Mouse (Mus musculus) urinary bladder, postnatal 10 days (tissue): ENCODE data around the gene March2.
A peak's percentile ranks its signal among the peaks of the same experiment; 100 is the strongest.
"Not testable (repeated sequence)": the region's sequence is repeated elsewhere in the genome, so short reads cannot be mapped to it uniquely, and the experiment has no call there.

ENCODE experiments used
- DNase-seq: peaks from one replicate; pipeline ENCODE4 v3.0.0; 2022; ENCODE audit warnings: low spot score

The March2 gene

GRCm38 (mm10) chr17:33718384-33718881 is at the start of gene March2:
Gene March2, minus strand, starts transcription at chr17:33718670.
- peak; percentile 89 for DNase-seq

GRCm38 (mm10) chr17:33766389-33766788 is 47.9 kb upstream of the March2 start:
- no peak for DNase-seq

- peak; percentile 100 for DNase-seq
Observed at GRCm38 (mm10) chr17:33760255-33761165, 42.0 kb upstream of the March2 start, which contains the start of gene Rab11b. Gene Rab11b, minus strand, starts transcription at chr17:33760530.

GRCm38 (mm10) chr17:33759767-33760254 is 41.3 kb upstream of the March2 start:
- DNase-seq = peak; percentile 89

- DNase-seq = no peak
Observed at GRCm38 (mm10) chr17:33757231-33757630, 38.8 kb upstream of the March2 start.

- DNase-seq = no peak
Observed at GRCm38 (mm10) chr17:33756108-33756790, 37.8 kb upstream of the March2 start.

GRCm38 (mm10) chr17:33755418-33756107 is 37.1 kb upstream of the March2 start:
- DNase-seq = no peak

GRCm38 (mm10) chr17:33754656-33755055 is 36.2 kb upstream of the March2 start:
- DNase-seq = no peak

GRCm38 (mm10) chr17:33752297-33752696 is 33.8 kb upstream of the March2 start:
- DNase-seq = no peak

- no peak for DNase-seq
Observed at GRCm38 (mm10) chr17:33751181-33751580, 32.7 kb upstream of the March2 start.

GRCm38 (mm10) chr17:33749451-33749850 is 31.0 kb upstream of the March2 start:
- DNase-seq = no peak

- no peak for DNase-seq
Observed at GRCm38 (mm10) chr17:33746011-33746410, 27.5 kb upstream of the March2 start.

- DNase-seq = no peak
Observed at GRCm38 (mm10) chr17:33744686-33745384, 26.4 kb upstream of the March2 start.

GRCm38 (mm10) chr17:33742420-33742819 is 23.9 kb upstream of the March2 start:
- DNase-seq = no peak

GRCm38 (mm10) chr17:33733526-33733925 is 15.1 kb upstream of the March2 start:
- DNase-seq = not testable (repeated sequence)

- not testable (repeated sequence) for DNase-seq
Observed at GRCm38 (mm10) chr17:33732556-33733083, 14.2 kb upstream of the March2 start.

GRCm38 (mm10) chr17:33729215-33729614 is 10.7 kb upstream of the March2 start:
- no peak for DNase-seq

- DNase-seq = no peak
Observed at GRCm38 (mm10) chr17:33728396-33728795, 9.9 kb upstream of the March2 start.

GRCm38 (mm10) chr17:33719736-33720378 is 1.4 kb upstream of the March2 start:
- DNase-seq = no peak

GRCm38 (mm10) chr17:33718944-33719725 is 665 bp upstream of the March2 start:
- DNase-seq = no peak
